Mouse (Mus musculus): ENCODE results near the gene Rpl27. TPM values are rescaled to one million over a fixed set of nuclear protein-coding genes. Genes with fewer than 3 reads are reported as not detected.

Gene Rpl27
- total and polyA plus RNA-seq, 3 experiments = 909 to 5,728 (median 3,039) TPM

GRCm38 (mm10) chr11:101435831-101436230, 6.3 kb upstream of the Rpl27 start:
- H3K27ac ChIP-seq (ENCODE audit: insufficient read depth, low read depth) = no peak overlapping the region
- no peak overlapping the region for H3K4me2 ChIP-seq (ENCODE audit: insufficient read depth, low read depth, poor library complexity, severe bottlenecking)
- peaks cover 45 to 55% of the 10 kb centered on the region in 2 experiments for H3K36me3 ChIP-seq (replicated peaks in 1 of 2; ENCODE audit: control insufficient read depth in 1 of 2, insufficient read depth in 1 of 2, low read length in 1 of 2)
- no peaks in the 10 kb centered on the region for H3K9me3 ChIP-seq (replicated peaks; ENCODE audit: low read length)
- in situ Hi-C loops (cut with MboI; ENCODE audit: low pct_ligation_motif_present, low pct_unique_long_range_greater_than_20kb, low sequenced_read_pairs) (no loop called here), dilution Hi-C loops (cut with MboI; ENCODE audit: extremely low pct_ligation_motif_present, extremely low pct_unique_long_range_greater_than_20kb, low sequenced_read_pairs) (no loop called here)
- no peak for TF ChIP-seq ZKSCAN1 (IDR thresholded peaks at IDR 0.05; ENCODE audit: borderline replicate concordance, low read depth, low read length)
- no peak for TF ChIP-seq USF1 (IDR thresholded peaks at IDR 0.05; ENCODE audit: low read depth, low read length)
- no peak for TF ChIP-seq CTCF (conservative IDR thresholded peaks at IDR 0.05 in 1 of 2, IDR thresholded peaks at IDR 0.05 in 1 of 2; ENCODE audit: low read depth in 2 of 2, low read length in 2 of 2)
- TF ChIP-seq PAX5 (IDR thresholded peaks at IDR 0.05; ENCODE audit: low read length) = no peak
- no peak for TF ChIP-seq TBP (conservative IDR thresholded peaks at IDR 0.05; ENCODE audit: low read depth, low read length)
- no peak for TF ChIP-seq ETS1 (conservative IDR thresholded peaks at IDR 0.05; ENCODE audit: low read depth, low read length)
- no peak for TF ChIP-seq TCF12 (IDR thresholded peaks at IDR 0.05; ENCODE audit: low read depth, low read length)
- TF ChIP-seq ZNF384 (IDR thresholded peaks at IDR 0.05; ENCODE audit: low read depth, low read length) = no peak
- no peak for TF ChIP-seq POLR2AphosphoS2 (IDR thresholded peaks at IDR 0.05; ENCODE audit: low read depth, low read length)
- TF ChIP-seq E2F4 (IDR thresholded peaks at IDR 0.05; ENCODE audit: insufficient replicate concordance, low read depth, low read length) = no peak
- TF ChIP-seq EP300 (IDR thresholded peaks at IDR 0.05; ENCODE audit: low read length) = no peak
- no peak for TF ChIP-seq IRF4 (IDR thresholded peaks at IDR 0.05; ENCODE audit: low read depth, low read length)
- H3K9ac ChIP-seq (ENCODE audit: insufficient read depth, low read depth) = no peak overlapping the region
- H3K27me3 ChIP-seq (replicated peaks) = no peaks in the 10 kb centered on the region
- DNase-seq (ENCODE audit: extremely low read depth) = no peak
- H3K4me3 ChIP-seq (replicated peaks in 1 of 3; ENCODE audit: low read depth in 2 of 3, low read length in 2 of 3, poor library complexity in 1 of 3) = no peak overlapping the region
- H3K4me1 ChIP-seq (ENCODE audit: control insufficient read depth in 1 of 2, insufficient read depth in 2 of 2) = no peaks in the 10 kb centered on the region
- H3K79me2 ChIP-seq (replicated peaks; ENCODE audit: control insufficient read depth, extremely low read depth, insufficient read depth, poor library complexity, severe bottlenecking) = no peaks in the 10 kb centered on the region

DNA sequence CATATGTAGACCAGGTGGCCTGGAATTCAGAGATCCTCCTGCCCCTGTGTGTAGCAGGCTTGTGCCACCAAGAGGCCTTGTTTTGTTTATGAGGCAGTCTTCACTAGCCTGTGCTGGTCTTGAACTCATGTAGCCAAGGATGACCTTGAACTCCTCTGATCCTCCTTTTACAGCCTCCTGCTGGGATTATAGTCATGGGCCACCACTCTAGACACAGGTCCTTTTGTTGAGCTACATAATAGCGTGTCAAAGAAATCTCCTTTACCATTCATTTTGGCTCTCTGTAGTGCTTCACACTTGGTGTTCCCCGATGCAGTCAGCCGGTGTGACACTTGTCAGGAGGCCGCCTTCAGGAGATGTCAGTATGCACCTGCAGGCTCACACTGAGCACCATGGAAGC, 5.2 kb upstream of the Rpl27 start:
- TF ChIP-seq SMC3 (IDR thresholded peaks at IDR 0.05; ENCODE audit: low read depth, low read length) (no peak), NRF1 (IDR thresholded peaks at IDR 0.05; ENCODE audit: low read depth, low read length) (no peak), KAT2A (IDR thresholded peaks at IDR 0.05; ENCODE audit: insufficient replicate concordance, low read length) (no peak), ZKSCAN1 (IDR thresholded peaks at IDR 0.05; ENCODE audit: borderline replicate concordance, low read depth, low read length) (no peak), EP300 (IDR thresholded peaks at IDR 0.05; ENCODE audit: low read length) (no peak)
- Histone ChIP-seq H3K4me3 (replicated peaks in 1 of 3; ENCODE audit: low read depth in 2 of 3, low read length in 2 of 3, poor library complexity in 1 of 3) (no peak overlapping the region), H3K27me3 (replicated peaks) (no peaks in the 10 kb centered on the region), H3K4me1 (ENCODE audit: control insufficient read depth in 1 of 2, insufficient read depth in 2 of 2) (no peaks in the 10 kb centered on the region), H3K36me3 (replicated peaks in 1 of 2; ENCODE audit: control insufficient read depth in 1 of 2, insufficient read depth in 1 of 2, low read length in 1 of 2) (peaks cover 35 to 44% of the 10 kb centered on the region in 2 experiments), H3K9ac (ENCODE audit: insufficient read depth, low read depth) (no peak overlapping the region), H3K27ac (ENCODE audit: insufficient read depth, low read depth) (no peak overlapping the region), H3K79me2 (replicated peaks; ENCODE audit: control insufficient read depth, extremely low read depth, insufficient read depth, poor library complexity, severe bottlenecking) (no peaks in the 10 kb centered on the region), H3K9me3 (replicated peaks; ENCODE audit: low read length) (no peaks in the 10 kb centered on the region), H3K4me2 (ENCODE audit: insufficient read depth, low read depth, poor library complexity, severe bottlenecking) (no peak overlapping the region)
- in situ Hi-C loops (cut with MboI; ENCODE audit: low pct_ligation_motif_present, low pct_unique_long_range_greater_than_20kb, low sequenced_read_pairs) (no loop called here), dilution Hi-C loops (cut with MboI; ENCODE audit: extremely low pct_ligation_motif_present, extremely low pct_unique_long_range_greater_than_20kb, low sequenced_read_pairs) (no loop called here)
- no peak for DNase-seq (ENCODE audit: extremely low read depth)
